Mouse (Mus musculus) embryonic facial prominence, embryonic 11.5 days (tissue): ENCODE measurements around the gene Gps2. TPM values are rescaled to one million over a fixed set of nuclear protein-coding genes. Genes with fewer than 3 reads are reported as not detected.

ENCODE experiments used
- ATAC-seq: fragments of 200-750 bp; cut with Nextera tagmentation; replicated peaks from 2 replicates; pipeline ENCODE4 v1.8.0; 2017; ENCODE audit warnings: low read depth; ENCODE audit not compliant: insufficient number of reproducible peaks, low FRiP score, low TSS enrichment
- DNase-seq: peaks from one replicate; pipeline ENCODE4 v3.0.0-alpha.2; 2015; ENCODE audit warnings: low spot score
- H3K27ac ChIP-seq: fragments of 300-500 bp; sonication (generic); replicated peaks from 2 replicates; pipeline ENCODE4 v1.5.1; 2014; ENCODE audit warnings: mild to moderate bottlenecking, low read depth, low read length, control low read depth
- H3K27me3 ChIP-seq: fragments of 300-500 bp; sonication (generic); 2 replicates; pipeline ENCODE4 v1.6.1; 2014; ENCODE audit warnings: mild to moderate bottlenecking, low read length, moderate library complexity, mixed read lengths; ENCODE audit not compliant: control insufficient read depth, insufficient read depth
- H3K36me3 ChIP-seq: fragments of 300-500 bp; sonication (generic); replicated peaks from 2 replicates; pipeline ENCODE4 v1.6.1; 2014; ENCODE audit warnings: low read depth, mild to moderate bottlenecking, low read length, moderate library complexity, mixed read lengths; ENCODE audit not compliant: control insufficient read depth, insufficient read depth
- H3K4me1 ChIP-seq: fragments of 300-500 bp; sonication (generic); 2 replicates; pipeline ENCODE4 v1.6.1; 2014; ENCODE audit warnings: low read length, mixed read lengths; ENCODE audit not compliant: control insufficient read depth, insufficient read depth
- H3K4me2 ChIP-seq: fragments of 300-500 bp; sonication (generic); 2 replicates; pipeline ENCODE4 v1.6.1; 2014; ENCODE audit warnings: low read depth, mild to moderate bottlenecking, control low read depth, low read length, moderate library complexity
- H3K4me3 ChIP-seq: fragments of 300-500 bp; sonication (generic); 2 replicates; pipeline ENCODE4 v1.5.1; 2014; ENCODE audit warnings: low read depth, low read length, control low read depth
- H3K9ac ChIP-seq: fragments of 300-500 bp; sonication (generic); replicated peaks from 2 replicates; pipeline ENCODE4 v1.6.1; 2014; ENCODE audit warnings: mild to moderate bottlenecking, control low read depth, low read length
- H3K9me3 ChIP-seq: fragments of 300-500 bp; sonication (generic); replicated peaks from 2 replicates; pipeline ENCODE4 v1.6.1; 2016; ENCODE audit warnings: mild to moderate bottlenecking, low read length, inconsistent platforms, mixed read lengths; ENCODE audit not compliant: control insufficient read depth
- WGBS: fragments of 180-500 bp; shearing (Covaris S2); extraction: QIAGEN DNeasy Blood & Tissue Kit; methylation state at CpG from one replicate; pipeline ENCODE4 v1.1.7; 2014; 5-methylcytosine and 5-hydroxymethylcytosine counted together
- polyA plus RNA-seq: library from polyadenylated mRNA; unstranded; fragments of >200 nt; fragmentation: Nextera tagmentation; extraction: Ambion mirVana; gene quantifications from 2 replicates; pipeline ENCODE4 v1.2.1, GENCODE M21; 2014

Gene Gps2
- polyA plus RNA-seq: 76.2 and 81.8 TPM in 2 replicates

DNA sequence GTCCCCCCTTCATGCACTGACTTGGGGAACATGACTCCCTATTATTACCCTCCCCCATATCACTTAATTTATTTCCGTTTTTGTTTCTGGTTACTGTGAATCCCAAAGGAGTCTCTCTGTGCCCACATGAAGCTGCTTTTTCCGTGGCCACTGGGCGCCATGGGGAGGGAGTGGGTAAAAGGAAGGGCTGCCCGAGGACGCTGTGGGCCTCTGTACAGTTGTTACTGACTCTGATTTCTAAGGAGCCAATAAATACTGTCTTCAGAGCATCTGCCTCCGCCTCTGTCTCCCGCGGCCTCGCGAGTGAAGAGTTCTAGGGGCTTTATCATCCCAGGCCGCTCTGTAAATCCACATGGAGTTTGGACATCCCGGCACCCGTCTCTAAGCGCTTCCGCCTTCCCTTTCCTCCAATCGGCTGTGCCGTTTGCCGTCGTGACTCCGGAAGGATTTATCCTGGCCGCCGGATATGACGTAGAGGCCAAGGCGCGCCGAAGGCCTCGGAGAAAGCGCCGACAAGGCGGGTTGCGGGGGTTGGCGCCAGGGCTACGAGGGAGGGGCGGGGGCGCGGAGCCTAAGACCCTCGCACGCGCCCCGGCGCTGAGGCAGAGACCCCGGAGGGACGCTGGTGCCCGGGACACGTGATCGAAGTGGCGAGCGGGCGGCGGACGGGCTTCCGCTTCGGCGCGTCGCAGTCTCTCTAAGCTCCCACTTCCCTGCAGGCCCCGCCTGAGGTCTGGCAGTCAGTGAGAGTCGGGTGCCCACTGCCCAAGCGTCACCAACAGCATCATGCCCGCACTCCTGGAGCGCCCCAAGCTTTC, at the start of gene Gps2:
Gps2 (plus strand) TSS at position 335 of the 818 bp plus-strand sequence.
- Histone ChIP-seq H3K4me3 (peak within 1 kb of the TSS; percentile 86), H3K9ac (peak within 1 kb of the TSS; percentile 91), H3K4me1 (peaks cover 7% of the 10 kb centered on the region), H3K4me2 (peak within 1 kb of the TSS; percentile 98), H3K36me3 (peaks cover 43% of the 10 kb centered on the region), H3K27ac (peak within 1 kb of the TSS; percentile 72), H3K27me3 (no peaks in the 10 kb centered on the region), H3K9me3 (no peaks in the 10 kb centered on the region)
- WGBS: 2% methylated on average over 61 of the region's 61 CpGs
- DNase-seq (peak; percentile 96), ATAC-seq (peak; percentile 81)

DNA sequence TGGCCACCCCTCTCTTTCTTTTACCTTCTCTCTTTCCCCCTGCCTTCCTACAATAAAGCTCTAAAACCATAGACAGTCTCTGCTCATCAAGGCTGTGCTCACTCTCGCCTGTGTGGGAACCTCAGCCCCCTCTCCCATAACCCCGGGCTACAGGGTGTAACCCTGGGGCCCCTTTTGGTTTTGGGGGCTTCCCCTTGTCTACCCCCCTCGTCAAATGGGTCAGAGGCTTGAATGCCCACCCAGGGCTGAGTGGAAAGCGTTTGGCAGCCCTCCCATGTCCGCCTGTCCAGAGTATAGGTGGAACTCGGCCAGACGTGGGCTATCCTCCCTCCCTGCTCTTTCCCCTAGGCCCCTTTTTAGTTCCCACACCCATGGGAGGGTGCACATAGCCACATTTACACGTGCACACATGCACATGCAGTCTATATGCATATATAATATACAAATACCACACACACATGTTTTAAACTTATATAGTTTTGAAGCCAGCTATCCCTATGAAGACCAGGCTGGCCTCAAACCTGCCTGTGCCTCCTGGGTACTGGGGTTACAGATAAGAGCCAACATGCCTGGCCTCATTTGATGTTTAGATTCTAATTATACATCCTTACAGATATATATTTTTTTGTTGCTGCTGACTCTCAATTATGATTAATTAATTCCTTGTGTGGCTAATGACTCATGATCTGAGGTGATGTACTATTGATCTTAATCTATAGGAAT, 49.4 kb upstream of the Gps2 start:
- ATAC-seq: no peak
- WGBS: 63% methylated on average over 8 of the region's 8 CpGs

DNA sequence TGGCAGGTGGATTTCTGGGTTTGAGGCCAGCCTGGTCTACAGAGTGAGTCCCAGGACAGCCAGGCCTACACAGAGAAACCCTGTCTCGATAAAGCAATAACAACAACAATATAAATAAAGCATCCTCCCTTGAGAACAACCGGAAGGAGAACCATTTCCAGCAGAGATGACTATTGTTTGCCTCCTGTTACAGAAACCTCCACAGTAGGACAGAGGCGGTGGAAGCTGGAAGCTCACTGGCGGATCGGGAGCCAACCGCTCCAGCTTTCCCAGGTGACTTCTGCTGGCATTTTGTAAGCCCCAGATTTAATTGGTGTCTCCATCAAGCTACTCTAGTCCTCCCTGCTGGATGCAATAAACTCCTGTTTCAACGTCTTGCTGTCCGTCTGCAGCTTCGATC, 48.1 kb upstream of the Gps2 start:
- Histone ChIP-seq H3K4me1 (no peaks in the 10 kb centered on the region), H3K4me2 (no peak overlapping the region), H3K9ac (no peak overlapping the region), H3K27ac (no peak overlapping the region), H3K36me3 (no peaks in the 10 kb centered on the region), H3K27me3 (no peaks in the 10 kb centered on the region), H3K4me3 (no peak overlapping the region), H3K9me3 (no peaks in the 10 kb centered on the region)
- DNase-seq: no peak
- ATAC-seq: no peak
- WGBS: 88% methylated on average over 9 of the region's 9 CpGs

More for the DNA sequence above, 49.4 kb upstream of the Gps2 start:
- Histone ChIP-seq H3K27ac (no peak overlapping the region), H3K4me2 (no peak overlapping the region), H3K27me3 (no peaks in the 10 kb centered on the region; the same call in 1 of the 2 replicates), H3K4me1 (no peaks in the 10 kb centered on the region), H3K9me3 (no peaks in the 10 kb centered on the region), H3K9ac (no peak overlapping the region), H3K4me3 (no peak overlapping the region), H3K36me3 (no peaks in the 10 kb centered on the region)
- DNase-seq: no peak

DNA sequence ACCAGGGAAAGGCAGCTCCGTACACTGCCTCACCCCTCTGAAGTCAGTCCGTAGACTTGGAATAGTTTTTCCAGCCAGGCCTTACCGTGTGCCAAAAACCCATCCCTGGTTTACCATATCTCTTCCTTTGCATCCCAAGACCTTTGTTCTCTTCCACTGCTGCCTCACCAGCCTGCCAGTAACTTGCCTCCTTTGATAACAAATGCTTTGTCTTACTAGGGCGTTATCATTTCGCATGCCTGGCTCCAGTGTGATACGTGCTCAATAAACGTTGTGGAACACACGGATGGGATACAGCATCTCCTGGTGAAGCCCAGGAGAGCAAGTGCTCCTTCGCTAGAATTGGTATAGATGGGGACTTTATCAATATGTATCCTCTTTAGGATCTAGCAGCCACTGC, 46.4 kb upstream of the Gps2 start:
- no peak overlapping the region for H3K4me2 ChIP-seq
- no peaks in the 10 kb centered on the region for H3K9me3 ChIP-seq
- no peak overlapping the region for H3K4me3 ChIP-seq
- DNase-seq (no peak), ATAC-seq (no peak)
- no peak overlapping the region for H3K27ac ChIP-seq
- 71% methylated on average over 9 of the region's 9 CpGs for WGBS
- H3K27me3 ChIP-seq: no peaks in the 10 kb centered on the region
- no peak overlapping the region for H3K9ac ChIP-seq
- H3K36me3 ChIP-seq: no peaks in the 10 kb centered on the region
- H3K4me1 ChIP-seq: no peaks in the 10 kb centered on the region

DNA sequence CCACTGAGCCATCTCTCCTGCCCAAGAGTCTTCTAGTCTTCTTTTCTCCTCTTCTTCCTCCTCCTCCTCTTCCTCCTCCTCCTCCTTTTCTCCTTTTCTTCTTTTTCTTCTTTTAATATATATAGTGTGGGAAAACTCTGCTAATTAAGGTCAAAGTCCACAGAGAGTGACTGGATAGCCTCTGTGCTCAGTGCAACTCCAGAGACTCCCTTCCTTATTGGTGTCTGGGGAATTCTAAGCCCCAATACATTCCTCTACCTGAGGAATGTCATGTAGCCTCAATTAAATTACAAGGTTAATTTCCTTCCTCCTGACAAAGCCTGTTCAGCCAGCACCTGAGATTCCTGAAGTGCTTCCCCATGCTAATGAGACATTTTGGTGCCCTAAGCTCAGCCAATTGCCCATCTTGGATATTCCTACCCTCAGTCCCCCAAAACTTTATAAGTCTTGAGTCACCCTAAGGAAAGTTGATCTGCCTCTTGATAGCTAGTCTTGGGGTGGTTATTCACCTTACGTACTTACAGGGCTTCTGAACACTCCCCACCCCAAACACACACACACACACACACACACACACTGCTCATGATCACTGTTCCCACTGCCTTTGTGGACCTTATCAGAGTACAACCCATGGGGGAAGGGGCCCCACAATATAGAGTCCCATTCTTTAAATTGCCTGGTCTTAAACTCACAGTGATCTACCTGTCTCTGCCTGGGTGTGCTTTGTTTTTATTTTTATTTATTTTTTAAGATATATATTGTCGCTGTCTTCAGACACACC, 43.2 kb upstream of the Gps2 start:
- no peaks in the 10 kb centered on the region for H3K4me1 ChIP-seq
- no peak overlapping the region for H3K4me3 ChIP-seq
- no peak overlapping the region for H3K9ac ChIP-seq
- H3K36me3 ChIP-seq: no peaks in the 10 kb centered on the region
- 82% methylated on average over 2 of the region's 2 CpGs for WGBS
- no peaks in the 10 kb centered on the region for H3K27me3 ChIP-seq
- no peaks in the 10 kb centered on the region for H3K9me3 ChIP-seq
- H3K27ac ChIP-seq: no peak overlapping the region
- no peak for DNase-seq
- H3K4me2 ChIP-seq: no peak overlapping the region
- ATAC-seq: no peak

DNA sequence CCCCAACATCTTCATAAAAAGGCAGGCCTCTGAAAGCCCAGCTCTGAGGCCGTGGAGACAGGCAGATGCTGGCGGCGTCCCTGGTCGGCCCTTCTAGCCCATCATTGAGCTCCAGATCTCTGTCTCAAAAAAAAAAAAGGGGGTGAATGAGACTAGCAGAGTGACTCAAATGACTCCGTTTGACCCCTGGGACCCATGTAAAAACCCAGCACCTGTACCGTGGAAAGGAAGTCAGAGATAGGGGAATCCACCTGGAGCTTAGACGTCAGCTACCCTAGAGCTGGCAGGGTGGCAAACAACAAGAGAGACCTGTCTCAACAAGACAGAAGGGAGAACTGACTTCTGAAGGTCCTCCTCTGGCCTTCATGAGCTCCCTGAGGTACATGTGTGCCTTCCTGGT, 41.9 kb upstream of the Gps2 start:
- no peak overlapping the region for H3K9ac ChIP-seq
- H3K4me3 ChIP-seq: no peak overlapping the region
- WGBS: 83% methylated on average over 7 of the region's 7 CpGs
- H3K27ac ChIP-seq: no peak overlapping the region
- H3K27me3 ChIP-seq: no peaks in the 10 kb centered on the region
- no peak for ATAC-seq
- DNase-seq: no peak
- H3K4me2 ChIP-seq: no peak overlapping the region
- no peaks in the 10 kb centered on the region for H3K36me3 ChIP-seq
- H3K9me3 ChIP-seq: no peaks in the 10 kb centered on the region
- no peaks in the 10 kb centered on the region for H3K4me1 ChIP-seq

DNA sequence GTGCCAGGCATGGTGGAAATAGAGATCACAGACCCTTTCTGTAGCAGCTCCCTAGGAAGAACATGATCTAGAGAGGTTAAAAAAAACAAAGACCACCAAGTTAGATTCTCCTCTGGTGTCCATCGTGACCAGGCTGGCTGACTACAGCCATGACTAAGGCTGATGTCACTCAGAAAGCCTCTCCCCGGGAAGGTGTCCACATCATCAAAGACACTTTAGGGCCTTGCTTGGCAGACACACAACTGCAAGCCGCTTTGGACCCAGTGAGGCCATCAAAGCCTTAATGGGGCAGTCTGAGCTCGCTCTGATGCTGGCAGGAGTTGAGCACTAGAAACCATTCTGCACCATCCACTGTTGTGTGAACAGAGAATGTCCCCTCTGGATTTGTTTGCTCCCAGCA, 41.2 kb upstream of the Gps2 start:
- WGBS: 91% methylated on average over 4 of the region's 4 CpGs
- H3K4me1 ChIP-seq: peaks cover 3% of the 10 kb centered on the region; the same call in 1 of the 2 replicates
- no peaks in the 10 kb centered on the region for H3K27me3 ChIP-seq
- no peaks in the 10 kb centered on the region for H3K36me3 ChIP-seq
- H3K4me3 ChIP-seq: no peak overlapping the region
- no peak overlapping the region for H3K9ac ChIP-seq
- H3K4me2 ChIP-seq: no peak overlapping the region
- ATAC-seq: no peak
- no peaks in the 10 kb centered on the region for H3K9me3 ChIP-seq
- no peak overlapping the region for H3K27ac ChIP-seq
- DNase-seq: no peak
